Mouse (Mus musculus): Measurements from ENCODE around the gene Cenpf.

Gene Cenpf

DNA sequence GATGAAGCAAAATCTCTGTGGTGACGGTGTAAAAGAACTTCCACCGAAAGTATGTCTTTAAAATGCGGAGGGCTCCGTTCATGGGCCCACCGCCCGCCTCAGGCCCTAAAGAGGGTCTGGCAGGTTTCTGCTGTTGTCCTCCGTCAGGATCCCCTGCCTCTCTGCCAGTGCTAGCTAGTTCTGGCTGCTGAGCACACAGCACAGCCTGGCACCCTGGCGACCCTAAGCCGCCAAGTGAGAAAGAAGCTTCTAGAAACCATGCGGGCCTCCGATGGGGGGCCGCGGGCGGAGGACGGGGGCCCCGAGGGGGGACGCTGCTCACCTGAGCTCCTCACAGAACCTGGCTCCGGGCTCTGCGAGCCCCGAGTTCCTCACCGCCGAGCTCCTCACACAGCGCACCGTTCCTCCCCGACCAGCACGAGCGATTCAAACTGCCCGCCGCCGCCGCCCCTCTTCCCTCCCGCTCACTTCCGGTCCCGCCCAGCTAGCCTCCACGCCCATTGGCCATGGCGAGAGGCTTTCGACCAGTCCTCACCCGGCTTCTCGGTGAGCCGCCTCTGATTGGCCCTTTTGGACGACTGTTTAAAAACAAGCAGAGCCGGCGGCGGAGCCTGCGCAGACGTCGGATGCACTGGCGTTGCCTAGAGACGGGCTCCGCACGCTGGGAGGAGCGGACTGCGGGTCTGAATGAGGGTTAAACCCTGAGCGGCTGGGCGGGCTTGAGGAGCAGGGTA lies at the start of gene Cenpf:
Gene Cenpf (minus strand): TSS at position 433 of the 734 bp plus-strand sequence.
- DNase-seq (ENCODE audit: low read depth, low spot score), result peak; percentile 98

DNA sequence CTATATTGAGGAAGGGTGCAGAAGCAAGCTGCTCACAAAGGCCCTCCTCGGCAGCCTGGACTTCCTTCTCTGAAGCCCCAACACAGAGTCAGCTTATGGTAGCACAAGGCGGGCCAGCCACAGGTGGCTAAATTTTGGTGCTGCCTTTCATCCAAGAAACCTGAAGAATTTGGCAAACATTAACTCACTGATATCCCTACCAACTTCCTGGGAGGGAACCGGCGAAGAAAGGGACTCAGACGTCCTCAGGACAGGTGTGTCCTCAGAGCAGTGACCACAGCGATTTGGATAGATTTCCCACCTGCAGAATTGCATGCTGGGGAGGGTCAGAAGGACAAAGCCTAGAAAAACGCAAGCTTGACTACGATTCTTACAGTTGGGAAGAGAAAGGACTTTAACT lies 44.3 kb upstream of the Cenpf start:
- DNase-seq (ENCODE audit: low read depth, low spot score), result no peak

DNA sequence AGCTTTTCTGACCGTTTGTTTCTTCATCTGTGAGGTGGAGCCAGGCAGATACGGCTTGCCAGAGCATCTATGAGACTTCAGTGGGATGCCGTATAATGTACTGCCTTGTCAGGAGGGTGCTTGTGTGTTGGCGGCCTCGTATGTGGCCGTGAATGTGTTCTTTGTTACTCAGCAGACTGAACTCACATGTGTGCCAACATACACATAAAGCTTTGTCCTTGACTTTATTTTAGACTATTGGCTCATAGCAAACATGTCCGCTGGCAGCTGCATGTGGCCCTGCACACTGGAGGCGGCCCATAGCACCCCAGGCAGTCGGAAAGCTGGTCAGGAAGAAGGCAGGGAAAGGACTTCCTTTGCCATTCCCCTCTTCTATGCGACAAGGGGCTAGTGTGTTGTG lies 43.8 kb upstream of the Cenpf start:
- DNase-seq (ENCODE audit: low read depth, low spot score), result no peak

DNA sequence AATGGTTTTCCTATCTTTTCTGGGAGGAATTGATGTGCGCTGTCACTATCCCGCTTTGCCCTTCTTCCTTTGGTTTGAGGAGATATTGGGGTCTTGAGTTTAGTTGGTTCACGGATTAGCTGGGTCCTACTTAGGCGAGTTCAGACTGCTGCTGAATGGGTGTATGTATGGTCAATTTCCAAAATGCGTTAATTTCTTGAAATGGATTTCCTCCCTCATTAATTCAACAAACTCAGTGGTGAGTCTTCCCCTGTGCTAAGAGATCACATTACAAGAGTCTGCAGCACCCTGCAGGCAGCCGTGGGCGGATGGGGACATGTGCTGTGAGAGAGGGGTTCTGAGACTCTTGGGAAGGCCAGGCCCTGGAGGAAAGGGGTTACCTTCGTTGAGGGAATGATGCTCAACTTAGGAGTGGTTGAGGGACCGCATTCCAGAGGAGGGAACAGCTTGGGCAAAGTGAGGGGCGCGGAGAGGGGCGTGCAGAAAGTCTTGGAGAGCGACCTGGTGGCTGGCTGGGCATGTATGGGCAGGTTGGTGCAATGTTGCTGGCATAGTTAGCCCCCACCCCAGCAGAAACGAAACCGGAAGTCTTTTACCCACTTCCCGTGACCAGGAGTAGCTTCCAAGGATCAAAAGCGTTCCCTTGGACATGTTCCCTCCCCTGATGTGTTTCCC lies 41.4 kb upstream of the Cenpf start:
- no peak for DNase-seq (ENCODE audit: low read depth, low spot score)

DNA sequence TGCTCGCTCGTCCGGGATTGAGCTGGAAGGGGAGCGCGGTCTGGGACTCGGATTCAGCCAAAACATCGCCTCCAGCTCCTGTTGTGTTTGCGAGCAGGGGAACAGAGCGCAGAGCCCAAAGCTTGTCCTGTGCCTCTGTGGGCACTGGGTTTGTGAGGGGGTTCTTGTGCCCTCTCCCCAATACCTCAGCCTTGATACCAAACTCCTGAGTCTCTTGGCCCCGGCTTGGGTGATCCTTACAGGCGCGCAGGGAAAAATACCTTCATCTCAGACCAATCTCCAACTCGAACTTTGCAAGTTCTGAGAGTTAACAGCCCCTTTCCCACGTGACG lies 40.9 kb upstream of the Cenpf start:
- DNase-seq (ENCODE audit: low read depth, low spot score), result no peak

DNA sequence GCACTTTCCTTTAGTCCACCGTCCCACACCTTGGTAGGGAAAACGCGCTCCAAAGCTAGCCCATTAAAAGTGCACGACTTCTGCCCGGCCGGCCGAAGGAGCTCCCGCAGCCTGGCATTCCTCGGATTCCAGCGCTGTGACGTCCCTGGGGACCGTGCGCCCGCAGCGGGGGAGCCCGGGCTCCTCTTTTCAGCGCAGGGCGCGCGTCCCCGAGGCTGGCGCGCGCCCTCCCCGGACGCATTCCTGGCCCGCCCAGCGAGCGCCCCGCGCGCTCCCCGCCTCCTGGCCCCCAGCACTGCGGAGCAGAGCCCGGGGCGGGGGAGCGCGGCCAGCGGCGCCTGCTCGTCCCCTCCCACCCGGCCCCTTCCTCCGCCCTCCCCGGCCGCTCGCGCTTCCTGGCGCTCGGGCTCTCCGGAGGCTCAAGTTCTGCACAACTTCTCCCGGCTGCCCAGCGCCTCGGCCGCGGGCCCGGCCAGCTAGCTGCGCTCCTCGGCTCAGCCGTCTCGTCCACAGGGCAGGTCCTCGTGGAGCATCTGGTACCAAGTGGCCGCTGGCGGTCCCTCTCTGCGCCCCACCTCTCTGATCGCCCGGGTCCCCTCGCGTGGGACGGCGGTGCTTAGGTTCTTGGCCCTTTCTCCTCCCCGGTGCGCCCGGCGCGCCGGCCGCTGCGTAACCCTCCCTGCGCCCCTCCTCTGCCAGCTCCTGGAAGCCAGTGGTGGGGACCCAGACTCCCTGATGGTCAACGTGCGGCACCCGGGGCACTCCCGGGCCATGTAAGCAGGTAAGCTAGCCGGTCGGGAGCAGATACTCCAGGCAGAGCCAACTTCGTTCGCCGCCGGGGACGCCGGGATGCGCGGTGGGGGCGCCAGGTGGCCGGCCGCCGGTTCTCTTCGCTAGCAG lies 40.2 kb upstream of the Cenpf start, which contains the start of gene Ptpn14:
Gene Ptpn14 (plus strand): TSS at position 385 of the 900 bp plus-strand sequence.
- peak; percentile 43 for DNase-seq (ENCODE audit: low read depth, low spot score)

DNA sequence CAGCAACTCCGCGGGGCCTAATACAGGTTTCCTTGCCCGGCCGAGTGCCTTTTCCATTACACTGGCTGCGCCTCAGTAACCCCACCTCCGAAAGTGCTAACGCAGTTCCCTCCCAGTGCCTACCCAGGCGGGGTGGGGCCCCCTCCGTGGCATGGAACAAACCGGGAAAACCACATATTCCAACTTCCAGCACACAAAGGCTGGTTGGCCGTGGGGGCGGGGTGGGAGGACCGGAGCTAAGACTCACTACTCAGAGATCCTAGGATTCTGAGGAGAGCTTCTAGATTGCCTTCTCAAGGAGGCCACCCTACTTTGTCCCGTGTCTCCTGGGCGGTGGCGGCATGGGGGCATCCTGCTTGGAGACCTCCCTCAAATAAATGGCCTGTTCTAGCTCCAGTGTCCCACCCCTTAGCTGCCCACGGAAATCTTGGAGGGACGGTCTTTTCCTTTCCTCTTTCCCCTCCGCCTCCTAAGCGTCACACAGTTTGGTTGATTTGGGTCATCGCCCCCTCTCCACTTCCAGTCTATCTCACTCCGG lies 39.5 kb upstream of the Cenpf start:
- DNase-seq (ENCODE audit: low read depth, low spot score), result peak; percentile 24

DNA sequence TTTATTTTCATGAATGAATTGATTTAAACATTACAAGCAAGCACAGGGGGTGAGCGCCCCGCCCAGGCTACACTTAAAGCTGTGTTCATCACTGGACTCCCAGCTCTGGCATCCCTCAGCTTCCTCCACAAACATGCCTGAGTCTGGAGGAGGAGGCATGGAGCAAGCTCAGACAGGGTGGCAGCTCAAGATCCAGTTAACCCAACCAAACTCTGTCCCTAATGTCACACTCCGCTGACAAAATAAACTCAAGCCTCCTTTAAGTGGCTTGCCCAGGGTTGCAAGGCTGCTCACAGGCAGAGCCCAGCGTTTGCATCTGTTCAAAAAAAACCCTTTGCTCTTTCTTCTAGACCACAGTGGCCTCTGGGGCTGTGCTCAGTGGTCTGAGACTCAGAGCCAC lies 38.2 kb upstream of the Cenpf start:
- no peak for DNase-seq (ENCODE audit: low read depth, low spot score)

DNA sequence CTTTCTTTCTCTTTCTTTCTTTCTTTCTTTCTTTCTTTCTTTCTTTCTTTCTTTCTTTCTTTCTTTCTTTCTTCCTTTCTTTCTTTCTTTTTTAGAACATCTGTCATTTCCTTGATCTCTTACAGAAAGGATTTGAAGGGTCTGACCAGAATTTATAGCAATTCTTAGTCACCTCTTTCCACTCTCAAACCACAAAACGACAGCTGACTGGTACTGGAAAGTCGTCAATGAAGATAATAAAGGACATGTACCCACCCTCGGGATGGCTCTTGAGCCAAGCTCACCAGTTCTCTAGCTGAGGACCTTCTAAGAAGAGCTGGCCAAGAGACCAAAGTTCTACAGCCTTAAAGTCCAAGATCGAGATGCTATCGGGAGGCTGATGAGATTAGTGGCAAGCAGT lies 30.7 kb upstream of the Cenpf start:
- no peak for DNase-seq (ENCODE audit: low read depth, low spot score)

DNA sequence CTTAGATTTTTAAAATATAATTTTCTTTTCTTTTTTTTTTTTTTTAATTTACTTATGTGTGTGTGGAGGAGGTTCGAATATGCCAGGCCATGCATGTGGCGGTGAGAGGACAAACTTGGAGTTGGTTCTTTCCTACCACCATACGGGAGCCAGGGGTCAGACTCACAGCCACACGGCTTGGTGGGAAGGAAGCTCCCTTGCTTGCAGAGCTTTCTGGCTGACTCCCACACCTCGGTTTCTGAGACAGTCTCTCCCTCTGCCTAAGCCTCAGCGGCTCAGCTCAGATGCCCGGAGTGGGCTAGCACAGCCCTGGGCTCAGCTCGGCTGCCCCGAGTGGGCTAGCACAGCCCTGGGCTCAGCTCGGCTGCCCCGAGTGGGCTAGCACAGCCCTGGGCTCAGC lies 29.7 kb upstream of the Cenpf start:
- DNase-seq (ENCODE audit: low read depth, low spot score), result no peak

DNA sequence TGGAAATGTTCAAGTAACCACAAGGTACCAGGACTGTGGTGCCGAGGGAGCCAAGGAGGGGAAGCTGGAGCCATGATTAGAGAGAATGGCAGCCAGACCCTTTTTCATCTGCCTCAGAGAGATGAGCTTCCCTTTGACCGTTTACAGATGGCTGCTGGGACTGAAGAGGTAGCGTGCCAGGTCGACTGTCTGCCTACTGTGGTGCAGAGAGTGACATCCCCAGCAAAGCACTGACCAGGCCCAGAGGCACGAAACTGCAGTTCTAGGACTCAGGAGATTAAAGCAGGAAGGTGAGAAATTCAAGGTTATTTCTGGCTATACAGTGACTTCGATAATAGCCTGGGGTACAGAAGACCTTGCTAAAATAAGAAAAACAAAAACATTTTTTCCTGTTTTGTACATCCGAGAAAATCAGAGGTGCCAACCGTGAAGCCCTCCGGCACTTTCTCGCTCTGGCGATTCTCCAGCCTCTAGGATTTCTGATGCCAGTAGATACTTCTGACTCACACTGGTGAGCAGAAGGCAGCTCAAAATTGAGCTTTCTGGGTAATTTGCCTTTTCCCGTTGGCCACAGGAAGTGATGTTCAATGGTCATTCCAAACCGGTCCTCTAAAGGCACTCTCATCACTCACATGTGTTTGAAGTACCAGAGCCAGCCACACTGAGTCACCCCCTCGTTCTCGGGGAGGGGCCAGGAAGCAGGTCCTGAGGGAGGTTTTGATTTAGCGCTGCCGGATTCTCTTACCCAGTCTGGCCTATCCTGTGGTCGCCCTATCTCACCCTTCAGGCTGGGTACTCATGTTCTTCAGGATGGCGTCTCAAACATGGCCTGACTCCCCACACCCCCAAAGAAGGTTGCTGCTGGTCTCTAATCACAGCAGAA lies 28.3 kb upstream of the Cenpf start:
- DNase-seq (ENCODE audit: low read depth, low spot score), result peak; percentile 35

DNA sequence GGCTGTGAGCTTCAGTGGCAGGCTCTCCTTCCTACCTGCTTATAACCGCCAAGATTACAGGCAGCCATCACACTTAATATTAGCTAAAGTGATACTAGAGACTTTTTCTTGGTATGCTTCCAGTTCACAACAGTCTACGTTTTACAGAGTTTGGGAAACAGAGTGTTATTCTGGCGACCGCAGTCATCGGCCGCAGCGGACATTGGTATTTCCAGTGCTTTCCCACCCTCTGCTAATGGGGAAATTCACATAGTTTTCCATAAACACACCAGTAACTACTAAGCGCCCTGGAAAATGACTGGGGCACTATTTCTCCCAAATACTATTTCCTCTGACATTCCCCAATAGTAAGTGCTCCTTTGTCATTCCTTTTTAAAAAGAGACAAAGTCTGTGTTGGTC lies 21.1 kb upstream of the Cenpf start:
- DNase-seq (ENCODE audit: low read depth, low spot score), result no peak

DNA sequence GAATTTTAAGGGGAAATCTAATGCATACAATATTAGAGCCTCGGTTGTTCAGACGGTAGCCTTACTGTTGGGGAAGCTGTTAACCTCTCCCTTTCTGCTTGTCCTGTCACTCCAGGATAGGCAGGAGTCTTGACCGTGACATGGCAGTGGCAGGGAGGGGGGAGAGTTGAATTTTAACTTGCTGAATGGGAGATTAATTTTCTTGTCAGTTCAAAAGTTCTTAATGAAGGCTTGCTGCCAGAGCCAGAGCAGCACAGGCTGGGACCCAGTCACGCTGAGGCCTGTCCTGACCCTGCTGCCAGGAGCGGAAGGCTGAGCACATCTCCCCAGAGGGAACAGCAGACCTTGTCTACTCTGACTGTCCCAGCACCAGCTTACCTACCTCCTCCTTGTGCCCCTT lies 19.5 kb upstream of the Cenpf start:
- DNase-seq (ENCODE audit: low read depth, low spot score), result no peak

DNA sequence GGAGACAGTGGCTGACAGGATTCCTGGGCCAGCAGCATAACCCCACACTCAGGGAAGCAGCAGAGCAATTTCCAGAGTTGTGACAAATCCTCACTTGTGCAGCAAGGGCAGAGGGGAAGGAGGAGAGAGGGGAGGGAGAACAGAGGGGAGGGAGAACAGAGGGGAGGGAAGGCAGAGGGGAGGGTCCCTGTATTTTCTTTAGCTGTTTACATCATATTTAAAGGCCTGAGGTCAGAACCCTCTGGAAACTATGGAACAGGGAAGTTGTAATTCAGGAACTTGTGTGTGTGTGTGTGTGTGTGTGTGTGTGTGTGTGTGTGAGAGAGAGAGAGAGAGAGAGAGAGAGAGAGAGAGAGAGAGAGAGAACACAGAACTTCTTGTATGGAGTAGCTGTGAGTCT lies 19.1 kb upstream of the Cenpf start:
- no peak for DNase-seq (ENCODE audit: low read depth, low spot score)

DNA sequence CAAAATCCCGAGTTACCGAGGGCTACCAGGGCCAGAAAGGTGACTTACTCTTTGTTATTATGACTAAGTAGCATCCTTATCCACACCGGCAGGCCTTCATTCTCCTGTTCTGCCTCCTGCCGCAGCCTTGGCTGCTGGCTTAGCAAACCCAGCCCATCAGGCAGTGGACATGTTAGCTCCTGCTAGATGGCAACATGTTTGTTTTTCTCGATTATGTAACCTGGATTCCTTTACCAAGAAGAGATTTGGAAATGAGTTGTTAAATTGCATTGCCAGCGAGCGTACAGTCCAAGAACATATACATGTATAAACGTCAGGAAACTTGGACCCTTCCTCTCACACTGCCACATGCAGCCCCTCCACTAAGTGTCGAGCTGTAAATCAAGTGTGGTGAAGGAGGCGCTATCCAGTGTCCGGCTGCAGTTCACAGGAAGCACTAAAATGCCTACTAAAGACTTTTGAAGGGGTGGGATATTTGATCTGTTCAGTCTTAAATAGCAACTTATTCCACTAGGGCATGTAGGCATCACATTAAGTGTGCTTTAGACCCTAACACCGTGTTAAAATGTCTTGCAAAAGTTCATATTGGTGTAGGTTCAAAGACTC lies 18.3 kb upstream of the Cenpf start:
- no peak for DNase-seq (ENCODE audit: low read depth, low spot score)

DNA sequence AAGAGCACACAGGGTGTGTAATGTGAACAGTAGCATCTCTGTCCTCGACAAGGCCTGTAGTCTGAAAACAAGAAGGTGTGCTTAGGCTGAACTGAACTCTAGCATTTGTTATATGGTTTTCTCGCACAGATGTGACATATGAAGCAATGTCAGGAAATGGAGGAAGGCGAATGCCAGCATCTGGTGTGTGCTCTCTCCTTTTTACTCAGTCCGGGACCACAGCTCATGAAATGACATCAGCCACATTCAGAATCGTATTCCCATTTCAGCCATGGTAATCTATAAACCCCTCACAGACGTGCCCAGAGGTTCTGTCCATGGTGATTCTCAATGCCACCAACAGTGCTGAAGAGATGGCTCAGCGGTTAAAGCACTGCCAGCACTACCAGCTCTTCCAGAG lies 15.7 kb upstream of the Cenpf start:
- no peak for DNase-seq (ENCODE audit: low read depth, low spot score)

DNA sequence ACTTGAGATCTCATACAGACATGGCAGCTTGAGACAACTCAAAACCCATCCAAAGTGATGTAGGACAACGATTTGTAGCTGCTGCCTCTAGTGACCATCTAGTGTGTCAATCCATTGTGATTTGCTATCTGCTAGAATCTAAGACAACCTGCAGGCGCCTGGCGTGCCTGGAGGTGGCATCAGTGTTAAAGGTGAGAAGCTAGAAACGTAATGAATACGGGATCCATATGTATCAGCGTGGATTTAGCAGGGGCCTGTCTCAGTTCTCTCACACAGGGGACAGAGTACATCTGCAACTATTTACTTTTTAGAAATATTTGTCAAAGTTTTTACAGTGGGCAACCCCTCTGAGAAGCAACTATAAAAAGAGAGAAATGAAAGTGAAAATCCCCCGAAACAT lies 15.3 kb upstream of the Cenpf start:
- no peak for DNase-seq (ENCODE audit: low read depth, low spot score)

DNA sequence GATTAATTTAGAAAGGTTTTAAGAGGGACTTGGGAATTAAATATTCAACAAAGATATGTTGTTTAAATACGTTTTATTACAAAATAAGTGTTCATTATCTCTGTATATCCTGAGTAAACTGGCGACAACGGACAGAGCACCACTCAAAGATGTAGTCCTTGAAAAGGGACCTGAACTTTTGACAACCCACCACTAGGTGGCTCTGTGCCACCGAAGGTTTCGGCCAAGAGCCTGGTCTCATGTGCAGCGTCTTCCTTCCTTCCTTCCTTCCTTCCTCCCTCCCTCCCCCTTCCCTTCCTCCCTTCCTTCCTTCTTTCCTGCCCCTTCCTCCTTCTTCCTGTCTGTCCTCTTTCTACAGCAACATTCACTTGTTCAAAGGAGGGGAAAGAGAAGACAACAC lies 13.1 kb upstream of the Cenpf start:
- DNase-seq (ENCODE audit: low read depth, low spot score), result peak; percentile 85

DNA sequence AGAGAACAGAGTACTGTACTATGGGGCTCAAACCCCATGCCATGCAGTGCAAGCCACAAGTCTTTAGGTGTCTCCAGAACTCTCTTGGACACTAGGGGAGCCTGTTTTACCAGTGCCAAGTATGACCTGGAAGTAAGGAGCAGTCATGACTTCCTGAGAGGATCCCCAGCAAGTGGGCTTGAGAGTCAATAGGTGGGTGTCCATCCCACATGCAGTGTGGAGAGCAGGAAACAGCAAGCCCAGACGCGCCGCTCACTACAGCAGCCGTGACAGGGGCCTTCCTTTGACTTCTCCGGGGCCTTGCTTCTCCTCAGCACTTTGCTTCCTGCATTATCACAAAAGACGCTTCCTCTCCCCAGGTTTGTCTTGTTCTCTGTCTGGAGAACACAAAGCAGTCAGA lies 12.3 kb upstream of the Cenpf start:
- no peak for DNase-seq (ENCODE audit: low read depth, low spot score)

DNA sequence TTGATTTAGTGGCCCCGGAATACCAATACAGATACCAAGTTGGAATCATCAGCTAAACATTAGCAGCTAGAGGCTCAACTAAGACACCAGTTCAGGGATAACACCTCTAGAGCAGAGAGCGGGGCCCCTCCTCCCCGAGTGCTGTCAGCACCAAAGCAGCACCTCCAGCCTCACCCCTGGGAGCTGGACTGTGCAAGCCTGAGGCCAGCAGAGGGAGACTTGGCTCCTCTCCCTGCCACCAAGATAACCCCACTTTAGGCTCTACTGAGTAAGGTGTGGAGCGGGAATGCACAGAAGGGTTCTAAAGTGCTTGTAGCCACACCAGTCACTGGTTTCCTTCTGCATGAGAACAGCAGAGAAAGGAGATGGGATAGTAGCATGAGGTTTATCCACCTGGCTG lies 10.5 kb upstream of the Cenpf start:
- DNase-seq (ENCODE audit: low read depth, low spot score), result no peak

DNA sequence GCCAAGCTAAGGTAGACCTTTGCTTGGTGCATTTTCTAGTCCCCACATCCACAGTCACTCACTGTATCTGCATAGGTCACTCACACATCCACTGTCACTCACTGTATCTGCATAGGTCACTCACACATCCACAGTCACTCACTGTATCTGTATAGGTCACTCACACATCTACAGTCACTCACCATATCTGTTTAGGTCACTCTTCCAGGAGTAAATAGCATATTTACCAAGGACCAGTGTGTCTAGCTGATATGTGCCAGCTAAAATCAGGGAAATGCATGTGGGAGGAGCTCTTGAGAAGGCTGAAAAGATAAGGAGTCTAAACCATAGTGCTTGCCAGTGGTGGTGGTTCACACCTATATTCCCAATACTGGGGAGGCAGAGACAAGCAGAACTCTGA lies 7.4 kb upstream of the Cenpf start:
- DNase-seq (ENCODE audit: low read depth, low spot score), result no peak

Measured in brain, adult 2 months (tissue).